ENCODE assay signal across 17 mouse cellular contexts in genomic region chr8:74810054-74810453, GRCm38 (mm10).
"Had no signal": no experiment of that assay in that cellular context is flagged by ENCODE, and none has a peak within 500 bp of the region (broad histone marks: within the 10 kb centered on the region; RNA-seq: fewer than 3 reads in every experiment).

No protein-coding gene starts in this region.

- H3K4me2 ChIP-seq: lung, embryonic 15.5 days; midbrain, embryonic 11.5 days; midbrain, embryonic 13.5 days; midbrain, embryonic 15.5 days; neural tube, embryonic 12.5 days; stomach, embryonic 15.5 days had no signal

- DNase-seq: liver, postnatal 0 days; lung, adult 2 months; lung, postnatal 14 days; lung, postnatal 36 days; right cerebral cortex, postnatal 14 days; thymus, adult 2 months; thymus, postnatal 36 days had no signal

- H3K27me3 ChIP-seq: lung, embryonic 15.5 days; megakaryocyte, embryonic 14.5 days; midbrain, embryonic 13.5 days; midbrain, embryonic 15.5 days; neural tube, embryonic 12.5 days; stomach, embryonic 15.5 days had no signal

- H3K36me3 ChIP-seq: lung, embryonic 15.5 days; midbrain, embryonic 13.5 days; midbrain, embryonic 15.5 days; neural tube, embryonic 12.5 days; stomach, embryonic 15.5 days had no signal

- H3K4me3 ChIP-seq: lung, embryonic 15.5 days; megakaryocyte, embryonic 14.5 days; midbrain, embryonic 13.5 days; midbrain, embryonic 15.5 days; neural tube, embryonic 12.5 days; stomach, embryonic 15.5 days had no signal

- H3K9ac ChIP-seq: liver, postnatal 0 days; lung, embryonic 15.5 days; midbrain, embryonic 13.5 days; midbrain, embryonic 15.5 days; neural tube, embryonic 12.5 days; stomach, embryonic 15.5 days had no signal

- ATAC-seq: liver, postnatal 0 days; lung, postnatal 0 days; midbrain, embryonic 13.5 days; midbrain, embryonic 15.5 days had no signal

- H3K9me3 ChIP-seq: lung, embryonic 15.5 days; megakaryocyte, embryonic 14.5 days; midbrain, embryonic 13.5 days; midbrain, embryonic 15.5 days; neural tube, embryonic 12.5 days; stomach, embryonic 15.5 days had no signal

- H3K27ac ChIP-seq: lung, embryonic 15.5 days; macrophage; midbrain, embryonic 13.5 days; midbrain, embryonic 15.5 days; neural tube, embryonic 12.5 days; stomach, embryonic 15.5 days; stomach, postnatal 0 days had no signal

- H3K4me1 ChIP-seq: lung, embryonic 15.5 days; megakaryocyte, embryonic 14.5 days; midbrain, embryonic 13.5 days; midbrain, embryonic 15.5 days; neural tube, embryonic 12.5 days; stomach, embryonic 15.5 days had no signal
